Mouse (Mus musculus) left cerebral cortex, adult 8-10 months (tissue): ENCODE results near the gene Pml. TPM values are rescaled to one million over a fixed set of nuclear protein-coding genes. Genes with fewer than 3 reads are reported as not detected.

Experiments
- DNase-seq, 2 experiments: peaks; one replicate each; pipeline ENCODE4 v3.0.0; 2022; ENCODE audit warnings: low spot score in 2 of 2
- total RNA-seq, 4 experiments: library from RNA; stranded (reverse); gene quantifications; 2 replicates each; pipeline ENCODE4 v1.2.4; 2022

The Pml gene
- 10 to 100 TPM; 15.3 to 20.3 (median 17.5) TPM for total RNA-seq

DNA sequence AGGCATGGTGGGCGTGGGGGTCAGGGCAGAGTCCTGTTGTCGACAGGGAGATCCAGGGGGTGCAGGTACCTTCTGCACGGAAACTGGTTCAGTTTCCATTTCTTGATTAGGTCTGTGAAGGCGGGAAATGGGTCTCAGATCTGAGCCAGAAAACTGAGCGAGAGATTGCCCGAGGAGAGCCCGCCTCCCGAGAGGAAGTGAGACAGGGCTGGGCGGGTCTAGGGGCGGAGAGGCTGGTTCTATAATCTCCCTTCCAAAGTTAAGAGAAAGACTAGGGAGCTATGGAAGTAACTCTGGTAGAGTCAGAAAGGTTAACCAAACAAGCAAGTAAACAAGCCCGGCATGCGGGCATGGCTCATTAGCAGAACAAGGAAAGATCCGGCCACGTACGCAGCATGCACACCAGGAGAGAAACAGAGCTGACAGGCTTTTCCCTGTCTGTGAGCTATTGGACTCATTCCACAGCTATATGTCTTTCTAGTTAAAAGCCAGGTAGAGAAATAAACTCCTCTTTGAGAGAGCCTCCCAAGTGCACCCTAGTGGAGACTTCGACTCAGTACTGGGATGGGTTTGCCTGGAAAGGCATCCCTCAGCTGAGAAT lies at the start of gene Pml:
TSS of gene Pml (minus strand) at position 195 of the 601 bp plus-strand sequence.
- DNase-seq = peak in 1 of 2 experiments; percentile 47

DNA sequence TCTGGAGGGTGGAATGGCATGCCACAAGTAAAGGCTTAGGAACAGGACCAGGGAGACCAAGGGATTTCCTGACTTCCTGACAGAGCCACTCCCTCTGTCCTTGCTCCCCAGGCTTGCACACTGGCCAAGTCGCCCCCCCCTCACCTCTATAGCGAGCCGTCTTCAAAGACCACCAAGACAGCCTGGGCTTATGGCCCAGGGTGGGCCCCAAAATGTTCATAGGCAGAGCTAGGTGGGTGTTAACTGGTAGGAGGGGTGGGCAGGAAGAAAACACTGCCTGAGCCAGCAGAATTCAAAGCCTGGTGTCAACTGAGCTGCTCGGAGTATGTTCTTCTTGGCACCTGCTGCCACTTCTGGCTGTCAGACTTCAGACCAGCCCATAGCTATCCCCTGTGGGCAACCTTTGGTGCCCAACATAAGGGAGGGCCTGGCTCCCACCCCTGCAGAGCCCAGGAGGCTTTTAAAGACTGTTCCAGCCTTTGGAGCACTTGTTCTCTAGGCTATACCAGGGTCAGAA lies 48.4 kb upstream of the Pml start:
- no peak for DNase-seq

GRCm38 (mm10) chr9:58297065-58297464 lies 47.5 kb upstream of the Pml start:
- no peak for DNase-seq

- no peak for DNase-seq
Observed at GRCm38 (mm10) chr9:58295766-58296361, 46.3 kb upstream of the Pml start.

DNA sequence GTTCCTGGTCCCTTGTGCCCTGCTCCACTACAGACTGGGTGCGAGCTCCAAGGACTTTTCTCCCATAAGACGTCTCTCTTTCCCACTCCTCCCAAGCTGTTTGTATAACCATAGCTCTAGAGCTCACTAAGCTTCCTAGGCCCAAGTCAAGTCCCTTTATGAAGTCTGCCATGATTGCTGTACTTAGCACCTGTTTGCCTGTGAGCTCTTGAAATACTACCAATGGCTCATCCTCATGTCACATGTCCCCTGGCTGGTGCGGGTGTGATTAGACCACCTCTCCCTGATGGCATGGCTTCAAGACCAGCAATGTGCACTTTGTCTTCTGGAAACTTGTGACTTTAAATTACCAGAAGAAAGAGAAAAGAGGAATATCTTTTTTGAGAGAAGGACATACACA lies 45.8 kb upstream of the Pml start:
- no peak for DNase-seq

DNA sequence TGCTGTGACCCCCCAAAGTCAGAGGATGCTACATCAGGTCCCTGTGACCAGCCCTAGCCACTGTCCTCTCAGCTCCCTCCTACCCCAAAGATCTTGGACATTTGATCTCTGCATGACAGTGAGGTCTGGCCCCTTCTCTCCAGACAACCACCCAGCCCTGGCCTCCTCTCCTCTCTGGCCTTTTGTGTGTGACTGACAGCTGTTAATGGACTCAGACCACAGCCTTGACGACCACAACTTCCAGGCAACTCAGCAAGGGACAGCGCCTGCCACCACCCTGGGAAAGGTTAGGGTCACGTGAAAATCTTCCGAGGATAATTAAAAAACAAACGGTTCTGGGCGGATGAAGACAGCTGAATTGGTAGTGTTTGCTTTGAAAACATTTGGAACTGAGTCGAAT lies 44.9 kb upstream of the Pml start:
- no peak for DNase-seq

- DNase-seq = no peak
Observed at GRCm38 (mm10) chr9:58289901-58290300, 40.3 kb upstream of the Pml start.

GRCm38 (mm10) chr9:58289090-58289489 lies 39.5 kb upstream of the Pml start:
- no peak for DNase-seq

GRCm38 (mm10) chr9:58283431-58283830 lies 33.8 kb upstream of the Pml start:
- no peak for DNase-seq

- DNase-seq = no peak
Observed at GRCm38 (mm10) chr9:58281597-58281996, 32.0 kb upstream of the Pml start.

DNA sequence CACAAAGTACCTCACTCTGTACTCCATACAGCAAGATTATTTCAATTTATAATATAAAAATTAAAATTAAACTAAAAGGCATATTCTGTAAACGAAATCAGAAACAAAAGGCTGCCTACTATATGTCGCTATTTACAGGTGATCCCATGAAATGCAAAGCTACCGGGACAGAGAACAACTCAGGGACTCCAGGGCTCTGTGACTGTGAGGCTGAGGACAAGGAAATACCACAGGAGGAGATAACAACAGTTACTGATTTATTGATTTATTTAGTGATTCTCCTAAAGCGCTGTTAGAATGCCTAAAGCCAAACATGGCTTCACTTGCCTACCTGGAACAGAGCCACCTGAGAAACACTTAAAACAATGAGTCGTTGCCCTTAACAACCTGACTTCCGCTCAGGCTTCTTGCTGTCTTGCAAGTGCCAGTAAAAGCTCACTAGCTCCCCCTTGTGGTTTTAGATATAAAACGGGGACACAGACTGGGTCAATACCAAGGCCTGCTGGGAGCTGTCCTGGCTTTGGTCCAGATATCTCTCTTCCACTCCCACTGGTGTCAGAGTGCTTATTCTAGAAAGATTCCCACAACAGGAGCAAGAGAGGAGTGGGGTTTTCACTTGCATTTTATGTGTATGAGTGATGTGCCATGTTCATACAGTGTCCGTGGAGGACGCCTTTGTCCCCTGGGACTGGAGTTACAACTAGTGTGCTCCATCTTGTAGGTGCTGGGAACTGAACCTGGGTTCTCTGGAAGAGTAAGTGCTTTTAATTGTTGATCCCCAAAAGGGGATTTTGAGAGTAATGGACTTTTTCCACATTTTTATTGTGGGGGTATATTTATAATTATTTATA lies 30.9 kb upstream of the Pml start:
- DNase-seq = peak in 1 of 2 experiments; percentile 63

DNA sequence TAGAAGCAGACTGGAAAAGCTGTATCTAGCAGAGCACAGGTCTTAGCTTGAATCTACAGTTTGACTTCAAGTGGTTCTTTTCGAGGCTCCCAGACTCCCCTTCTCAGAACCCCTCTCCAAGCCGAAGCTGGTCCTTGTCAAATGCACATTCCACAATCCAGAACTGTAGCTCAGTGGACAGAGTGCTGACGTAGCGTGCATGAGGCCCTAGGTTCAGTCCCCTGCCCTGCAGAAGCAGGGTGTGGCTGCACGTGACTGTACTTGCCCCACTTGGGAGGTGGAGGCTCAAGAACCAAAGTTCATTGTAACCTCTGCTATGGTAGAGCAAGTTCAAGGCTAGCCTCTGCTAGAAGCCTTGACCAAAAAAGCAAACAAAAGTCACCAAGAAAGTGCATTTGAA lies 30.2 kb upstream of the Pml start:
- no peak for DNase-seq

- DNase-seq = no peak
Observed at GRCm38 (mm10) chr9:58278821-58279723, 29.5 kb upstream of the Pml start.

DNA sequence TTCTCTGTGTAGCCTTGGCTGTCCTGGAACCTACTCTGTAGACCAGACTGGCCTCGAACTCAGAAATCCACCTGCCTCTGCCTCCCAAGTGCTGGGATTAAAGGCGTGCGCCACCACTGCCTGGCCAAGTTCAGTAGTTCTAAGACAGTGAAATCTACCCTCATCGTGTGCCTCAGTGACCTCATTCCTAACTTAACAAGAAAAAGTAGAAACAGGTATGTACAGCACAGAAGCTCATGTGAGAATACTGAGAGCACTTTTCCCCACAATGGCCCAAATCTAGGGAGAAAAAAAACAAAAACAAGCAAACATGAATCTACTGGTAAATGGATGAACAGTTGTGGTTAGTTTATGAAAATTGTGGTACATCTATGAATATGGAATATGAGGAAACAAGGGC lies 28.7 kb upstream of the Pml start:
- no peak for DNase-seq

GRCm38 (mm10) chr9:58276346-58276745 lies 26.8 kb upstream of the Pml start:
- no peak for DNase-seq

DNA sequence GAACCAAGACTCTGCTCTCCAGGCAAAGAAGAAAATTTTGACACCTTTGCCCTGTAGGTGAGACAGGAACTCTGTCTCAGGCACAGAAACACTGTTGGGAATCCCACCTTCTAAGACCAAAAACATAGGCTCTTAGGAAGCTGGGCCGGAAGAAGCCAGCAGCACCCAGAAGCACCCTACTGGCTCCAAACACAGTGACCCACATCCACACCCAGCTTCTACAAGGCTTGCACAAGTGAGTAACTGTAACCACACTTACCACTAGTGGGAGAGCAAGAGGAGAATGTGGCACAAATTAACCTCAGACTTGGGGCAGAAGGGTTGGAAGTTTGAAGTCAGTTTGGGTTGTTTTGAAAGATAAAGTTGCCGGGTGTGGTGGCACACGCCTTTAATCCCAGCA lies 26.2 kb upstream of the Pml start:
- DNase-seq = no peak

DNA sequence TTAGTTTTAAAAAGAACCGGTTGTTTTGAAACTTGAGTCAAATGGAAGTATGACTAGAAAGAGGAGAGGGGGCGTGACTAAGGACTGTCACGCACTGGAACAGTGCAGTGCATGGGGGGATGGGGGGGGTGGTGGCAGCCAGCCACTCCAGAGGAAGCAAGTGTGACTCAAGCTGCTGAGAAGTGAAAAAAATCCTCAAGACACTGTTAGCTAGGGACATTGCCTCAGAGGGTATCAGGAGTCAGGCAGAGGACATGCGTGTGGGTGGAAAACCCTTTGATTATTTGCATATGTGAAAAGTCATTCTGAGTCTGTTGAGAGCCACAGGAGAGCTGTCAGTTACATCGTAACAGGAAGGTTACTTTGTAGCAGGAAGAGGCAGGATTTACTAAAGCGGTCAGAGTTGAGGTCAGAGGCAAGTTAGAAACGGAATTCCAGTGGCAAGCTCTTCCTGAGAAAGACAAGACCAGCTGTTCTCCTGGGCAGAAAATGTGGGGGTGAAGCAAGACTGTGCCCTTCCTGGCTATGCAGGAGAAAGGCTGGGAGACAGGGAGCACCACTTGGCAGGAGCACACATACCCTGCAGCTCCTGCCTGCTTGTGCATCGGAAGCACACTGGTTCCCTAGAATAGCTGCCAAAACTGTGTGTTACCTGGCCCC lies 25.7 kb upstream of the Pml start:
- DNase-seq = no peak

- DNase-seq = no peak
Observed at GRCm38 (mm10) chr9:58274626-58275025, 25.0 kb upstream of the Pml start.

GRCm38 (mm10) chr9:58274101-58274604 lies 24.6 kb upstream of the Pml start:
- no peak for DNase-seq

DNA sequence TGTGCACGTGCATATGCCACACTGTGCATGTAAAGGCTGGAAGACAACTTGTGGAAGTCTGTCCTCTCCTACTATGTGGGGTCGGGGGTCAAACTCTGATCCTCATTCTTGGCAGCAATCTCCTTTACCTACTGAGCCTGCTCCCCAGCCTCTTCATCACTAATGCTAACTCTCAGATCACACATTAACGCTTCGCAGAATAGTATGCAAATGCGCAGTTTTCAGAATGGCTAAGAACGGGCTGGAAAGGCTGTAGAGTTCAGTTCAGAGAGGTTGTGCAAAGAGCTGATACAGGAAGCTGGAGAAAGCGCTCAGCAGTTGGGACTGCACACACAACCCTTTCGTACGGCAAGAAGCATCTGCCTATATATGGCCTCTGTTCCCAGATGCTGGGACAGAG lies 23.3 kb upstream of the Pml start:
- DNase-seq = no peak
